Mouse (Mus musculus) lung, postnatal 0 days (tissue): Measurements from ENCODE around the gene Bok.

Experiments used
- CTCF ChIP-seq: IDR thresholded peaks from 2 replicates; pipeline ENCODE4 v1.5.1; 2016; ENCODE audit warnings: antibody characterized with exemption, mild to moderate bottlenecking
- EP300 ChIP-seq: IDR thresholded peaks from 2 replicates; pipeline ENCODE4 v1.6.1; 2016; ENCODE audit warnings: antibody characterized with exemption, mild to moderate bottlenecking, control low read depth

DNA sequence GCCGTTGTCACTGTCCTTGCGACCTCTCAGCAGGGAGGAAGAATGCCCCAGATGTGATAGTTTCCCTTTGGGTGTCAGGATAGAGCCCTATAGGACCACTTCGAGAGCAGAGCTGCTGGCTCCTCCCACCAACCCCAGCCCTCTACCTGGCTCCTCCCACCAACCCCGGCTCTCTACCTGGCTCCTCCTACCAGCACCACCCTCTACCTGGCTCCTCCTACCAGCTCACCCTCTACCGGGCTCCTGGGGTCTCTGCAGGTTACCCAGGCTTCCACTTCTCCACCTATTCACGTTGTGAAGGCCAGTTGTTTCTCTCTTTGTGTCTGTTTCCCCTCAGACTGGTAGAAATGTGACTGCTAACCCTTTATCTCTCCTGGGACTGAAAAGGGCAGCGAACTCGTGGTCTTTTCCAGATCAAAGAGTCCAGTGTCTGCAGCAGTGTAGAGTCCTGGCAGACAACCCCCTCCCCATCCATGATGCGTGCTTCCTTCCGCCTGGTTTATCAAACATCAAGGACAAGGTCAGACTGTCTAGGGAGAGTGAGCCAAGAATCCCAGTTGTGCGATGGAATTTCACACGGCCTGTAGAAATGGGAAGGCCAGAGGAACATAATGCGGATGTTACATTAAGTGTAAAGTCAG lies 17.6 kb upstream of the Bok start:
- TF ChIP-seq CTCF (peak; percentile 5; the same call in 1 of the 2 replicates), EP300 (no peak)
